Mouse (Mus musculus) heart, embryonic 11.5 days (tissue): ENCODE measurements around the gene Auts2. TPM values are rescaled to one million over a fixed set of nuclear protein-coding genes. Genes with fewer than 3 reads are reported as not detected.
A peak's percentile ranks its signal among the peaks of the same experiment; 100 is the strongest.

Experiments
- ATAC-seq: fragments of 200-750 bp; cut with Nextera tagmentation; replicated peaks from 2 replicates; pipeline ENCODE4 v1.8.0; 2017; ENCODE audit warnings: moderate library complexity; ENCODE audit not compliant: insufficient number of reproducible peaks, low FRiP score, low TSS enrichment
- H3K27ac ChIP-seq: fragments of 300-500 bp; sonication (generic); 2 replicates; pipeline ENCODE4 v1.5.1; 2014; ENCODE audit warnings: mild to moderate bottlenecking, low read depth, low read length
- H3K27me3 ChIP-seq: fragments of 300-500 bp; sonication (generic); 2 replicates; pipeline ENCODE4 v1.6.1; 2014; ENCODE audit warnings: mild to moderate bottlenecking, low read length, mixed read lengths; ENCODE audit not compliant: control insufficient read depth, insufficient read depth
- H3K36me3 ChIP-seq: fragments of 300-500 bp; sonication (generic); 2 replicates; pipeline ENCODE4 v1.6.1; 2014; ENCODE audit warnings: mild to moderate bottlenecking, low read length, moderate library complexity, mixed read lengths; ENCODE audit not compliant: control insufficient read depth, insufficient read depth
- H3K4me1 ChIP-seq: fragments of 300-500 bp; sonication (generic); 2 replicates; pipeline ENCODE4 v1.6.1; 2014; ENCODE audit warnings: low read length; ENCODE audit not compliant: control insufficient read depth, insufficient read depth
- H3K4me2 ChIP-seq: fragments of 300-500 bp; sonication (generic); 2 replicates; pipeline ENCODE4 v1.6.1; 2014; ENCODE audit warnings: mild to moderate bottlenecking, moderate library complexity
- H3K4me3 ChIP-seq: fragments of 300-500 bp; sonication (generic); 2 replicates; pipeline ENCODE4 v1.5.1; 2014; ENCODE audit warnings: low read depth, low read length
- H3K9ac ChIP-seq: fragments of 300-500 bp; sonication (generic); 2 replicates; pipeline ENCODE4 v1.6.1; 2014; ENCODE audit warnings: mild to moderate bottlenecking, low read depth, low read length, moderate library complexity
- H3K9me3 ChIP-seq: fragments of 300-500 bp; sonication (generic); replicated peaks from 2 replicates; pipeline ENCODE4 v1.6.1; 2016; ENCODE audit warnings: low read length; ENCODE audit not compliant: control insufficient read depth
- WGBS: fragments of 180-500 bp; shearing (Covaris S2); extraction: QIAGEN DNeasy Blood & Tissue Kit; methylation state at CpG from one replicate; pipeline ENCODE4 v1.1.7; 2014; ENCODE audit not compliant: insufficient replicate concordance; 5-methylcytosine and 5-hydroxymethylcytosine counted together
- polyA plus RNA-seq: library from polyadenylated mRNA; unstranded; fragments of >200 nt; fragmentation: Nextera tagmentation; extraction: Ambion mirVana; gene quantifications from 2 replicates; pipeline ENCODE4 v1.2.1, GENCODE M21; 2014

Auts2 gene
- polyA plus RNA-seq, 1 experiment from 2014 or later: 19.8 TPM

DNA sequence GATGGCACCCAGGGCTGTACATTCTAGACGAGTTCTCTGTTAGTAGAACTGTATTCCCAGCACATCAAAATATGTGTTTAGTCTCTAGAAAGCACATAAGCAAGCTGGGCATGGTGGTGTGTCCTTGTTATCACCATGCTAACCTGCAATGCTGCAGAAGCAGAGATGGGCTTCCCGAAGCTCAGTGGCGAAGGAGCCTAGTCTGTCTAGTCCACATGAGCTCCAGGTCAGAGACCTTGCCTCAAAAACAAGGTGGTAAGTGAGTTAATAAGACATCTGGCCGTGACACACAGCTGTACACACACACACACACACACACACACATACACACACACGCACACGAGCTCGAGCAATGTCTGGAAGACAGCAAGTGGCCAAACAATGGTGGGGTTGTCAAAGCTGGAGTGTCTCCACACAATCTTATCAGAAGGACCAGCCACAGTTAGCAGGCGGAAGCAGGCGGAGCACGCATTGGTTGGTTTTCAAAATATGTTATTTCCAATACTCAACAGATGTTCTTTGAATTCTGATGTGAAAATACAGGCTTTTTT, 729.1 kb downstream of the Auts2 start:
- H3K9me3 ChIP-seq: no peaks in the 10 kb centered on the region
- no peak overlapping the region for H3K4me3 ChIP-seq
- H3K4me1 ChIP-seq: peaks cover 32% of the 10 kb centered on the region
- peak overlapping the region; percentile 14; the same call in 1 of the 2 replicates for H3K4me2 ChIP-seq
- no peaks in the 10 kb centered on the region for H3K27me3 ChIP-seq
- ATAC-seq: peak; percentile 88
- no peaks in the 10 kb centered on the region for H3K36me3 ChIP-seq
- WGBS: 32% methylated on average over 10 of the region's 10 CpGs
- H3K9ac ChIP-seq: no peak overlapping the region
- 0 out of 2 replicates have a peak overlapping the region, but pooled peaks have one; percentile 35 for H3K27ac ChIP-seq

DNA sequence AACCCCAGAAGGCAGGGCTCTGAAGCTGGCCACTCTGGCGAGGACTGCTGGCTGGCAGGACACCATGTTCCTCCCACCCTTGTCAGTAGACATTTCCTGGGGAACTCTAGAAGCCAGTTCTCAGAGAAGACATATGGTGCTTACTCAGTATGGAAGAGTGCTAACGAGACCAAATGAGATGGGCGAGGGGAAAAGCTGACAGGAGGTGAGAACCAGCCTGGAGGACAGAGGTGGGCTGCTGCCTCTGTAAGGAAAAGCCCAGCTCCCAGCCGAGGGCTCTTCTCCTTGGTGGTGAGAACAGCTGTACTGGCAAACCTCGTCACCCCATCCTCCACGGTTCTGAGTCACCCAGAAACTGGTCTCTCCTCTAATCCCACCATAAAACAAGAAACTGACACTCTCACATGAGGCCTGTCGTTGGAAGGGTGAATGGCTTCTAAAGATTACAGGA, 729.8 kb downstream of the Auts2 start:
- H3K9me3 ChIP-seq: no peaks in the 10 kb centered on the region
- H3K9ac ChIP-seq: no peak overlapping the region
- ATAC-seq: 0 out of 2 replicates have a peak, but pooled peaks have one; percentile 27
- H3K36me3 ChIP-seq: no peaks in the 10 kb centered on the region
- WGBS: 40% methylated on average over 7 of the region's 7 CpGs
- peaks cover 32% of the 10 kb centered on the region for H3K4me1 ChIP-seq
- H3K27me3 ChIP-seq: no peaks in the 10 kb centered on the region
- H3K27ac ChIP-seq: no peak overlapping the region
- H3K4me3 ChIP-seq: no peak overlapping the region
- no peak overlapping the region for H3K4me2 ChIP-seq

DNA sequence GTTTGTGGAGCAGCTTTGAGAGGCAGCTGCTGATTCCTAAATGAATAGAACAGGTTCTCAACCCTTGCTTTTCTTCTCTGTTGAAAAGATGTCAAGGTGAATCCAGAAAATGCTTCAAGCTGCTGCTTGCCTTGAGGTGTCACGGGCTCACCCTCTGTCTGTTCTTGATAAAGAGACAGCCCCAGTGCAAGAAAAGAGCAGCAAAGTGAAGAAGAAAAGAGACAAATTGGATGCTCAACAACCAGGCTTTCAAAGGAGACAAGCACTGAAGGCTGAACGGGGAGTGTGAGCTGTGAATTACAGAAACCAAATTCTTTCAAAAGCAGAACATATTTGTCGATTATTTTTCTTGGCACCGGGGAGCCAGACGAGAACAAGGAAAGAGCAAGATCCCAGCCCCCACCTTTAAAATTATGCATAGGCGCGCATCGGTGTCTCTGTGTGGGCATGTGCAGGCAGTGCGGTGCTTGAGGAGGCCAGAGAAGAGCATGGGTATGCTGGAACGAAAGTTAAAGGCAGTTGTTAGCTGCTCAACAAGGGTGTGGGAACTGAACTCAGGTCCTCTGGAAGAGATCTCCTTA, 730.6 kb downstream of the Auts2 start:
- no peak overlapping the region for H3K27ac ChIP-seq
- WGBS: 78% methylated on average over 10 of the region's 10 CpGs
- H3K4me1 ChIP-seq: peaks cover 32% of the 10 kb centered on the region
- H3K36me3 ChIP-seq: no peaks in the 10 kb centered on the region
- H3K9me3 ChIP-seq: no peaks in the 10 kb centered on the region
- no peak for ATAC-seq
- H3K4me2 ChIP-seq: no peak overlapping the region
- no peaks in the 10 kb centered on the region for H3K27me3 ChIP-seq
- H3K9ac ChIP-seq: no peak overlapping the region
- no peak overlapping the region for H3K4me3 ChIP-seq

DNA sequence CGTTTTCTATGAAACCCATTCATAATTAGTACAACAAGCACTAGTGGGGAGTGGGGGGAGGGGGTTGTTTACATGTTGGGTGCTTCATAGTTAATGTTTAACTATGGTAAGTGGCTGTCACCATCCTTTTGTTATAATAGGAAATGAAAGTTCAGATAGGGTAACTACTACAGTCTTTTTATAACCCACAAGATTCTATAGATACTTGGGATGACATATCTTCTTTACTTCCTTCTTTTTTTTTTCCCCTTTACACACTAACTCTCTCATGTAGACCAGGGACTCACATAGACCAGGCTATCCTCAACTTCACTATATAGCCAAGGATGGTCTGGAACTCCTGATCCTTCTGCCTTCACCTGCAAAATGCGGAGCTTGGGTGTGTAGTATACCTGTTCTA, 736.8 kb downstream of the Auts2 start:
- 79% methylated on average over 2 of the region's 2 CpGs for WGBS
- Histone ChIP-seq H3K9me3 (no peaks in the 10 kb centered on the region), H3K4me1 (peaks cover 21% of the 10 kb centered on the region), H3K27ac (no peak overlapping the region), H3K9ac (no peak overlapping the region), H3K4me2 (no peak overlapping the region), H3K36me3 (no peaks in the 10 kb centered on the region), H3K27me3 (no peaks in the 10 kb centered on the region), H3K4me3 (no peak overlapping the region)
- ATAC-seq: no peak

DNA sequence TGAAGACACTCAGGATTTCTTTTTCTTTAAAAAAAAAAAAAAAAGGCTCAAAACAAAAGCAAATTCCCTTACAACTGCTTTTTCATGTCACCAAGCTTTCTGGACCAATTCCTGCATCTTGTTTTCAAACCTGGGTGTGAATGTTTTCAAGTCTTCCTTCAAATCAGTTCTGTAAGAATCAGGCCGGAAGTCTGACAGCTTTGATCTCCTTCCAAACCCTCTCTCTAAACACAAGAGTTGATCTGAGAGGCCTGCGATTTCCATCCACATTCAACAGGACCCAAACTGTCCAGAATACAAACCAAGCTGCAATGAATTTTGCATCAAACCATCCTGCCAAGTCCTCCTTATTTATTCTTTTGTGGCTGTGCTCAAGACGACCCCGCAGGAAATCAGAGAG, 737.9 kb downstream of the Auts2 start:
- Histone ChIP-seq H3K4me3 (no peak overlapping the region), H3K27ac (no peak overlapping the region), H3K9ac (no peak overlapping the region), H3K4me1 (peaks cover 18% of the 10 kb centered on the region), H3K9me3 (no peaks in the 10 kb centered on the region), H3K4me2 (no peak overlapping the region), H3K27me3 (no peaks in the 10 kb centered on the region), H3K36me3 (no peaks in the 10 kb centered on the region)
- 76% methylated on average over 4 of the region's 4 CpGs for WGBS
- no peak for ATAC-seq

DNA sequence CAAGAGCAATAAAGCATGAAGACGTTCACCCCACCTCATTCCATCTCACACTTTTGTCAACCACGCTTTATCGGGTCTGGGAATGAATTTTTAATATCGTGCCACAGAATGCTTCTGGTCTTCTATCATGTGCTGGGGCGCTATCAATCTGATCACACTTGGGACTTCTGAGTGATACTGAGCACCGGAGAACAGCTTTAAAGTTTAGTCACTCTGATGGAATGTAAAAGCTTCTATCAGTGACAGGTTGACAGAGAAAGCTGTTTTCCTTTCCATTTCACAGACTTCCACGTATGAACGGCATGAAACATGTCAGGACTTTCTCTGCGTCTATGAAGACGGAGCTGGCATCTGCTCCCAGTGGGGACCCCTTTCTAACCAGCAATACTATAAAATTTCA, 739.5 kb downstream of the Auts2 start:
- no peak overlapping the region for H3K27ac ChIP-seq
- H3K36me3 ChIP-seq: no peaks in the 10 kb centered on the region
- H3K9ac ChIP-seq: no peak overlapping the region
- ATAC-seq: no peak
- H3K4me1 ChIP-seq: peaks cover 18% of the 10 kb centered on the region
- WGBS: 35% methylated on average over 10 of the region's 10 CpGs
- no peak overlapping the region for H3K4me3 ChIP-seq
- H3K4me2 ChIP-seq: no peak overlapping the region
- H3K27me3 ChIP-seq: no peaks in the 10 kb centered on the region
- no peaks in the 10 kb centered on the region for H3K9me3 ChIP-seq

DNA sequence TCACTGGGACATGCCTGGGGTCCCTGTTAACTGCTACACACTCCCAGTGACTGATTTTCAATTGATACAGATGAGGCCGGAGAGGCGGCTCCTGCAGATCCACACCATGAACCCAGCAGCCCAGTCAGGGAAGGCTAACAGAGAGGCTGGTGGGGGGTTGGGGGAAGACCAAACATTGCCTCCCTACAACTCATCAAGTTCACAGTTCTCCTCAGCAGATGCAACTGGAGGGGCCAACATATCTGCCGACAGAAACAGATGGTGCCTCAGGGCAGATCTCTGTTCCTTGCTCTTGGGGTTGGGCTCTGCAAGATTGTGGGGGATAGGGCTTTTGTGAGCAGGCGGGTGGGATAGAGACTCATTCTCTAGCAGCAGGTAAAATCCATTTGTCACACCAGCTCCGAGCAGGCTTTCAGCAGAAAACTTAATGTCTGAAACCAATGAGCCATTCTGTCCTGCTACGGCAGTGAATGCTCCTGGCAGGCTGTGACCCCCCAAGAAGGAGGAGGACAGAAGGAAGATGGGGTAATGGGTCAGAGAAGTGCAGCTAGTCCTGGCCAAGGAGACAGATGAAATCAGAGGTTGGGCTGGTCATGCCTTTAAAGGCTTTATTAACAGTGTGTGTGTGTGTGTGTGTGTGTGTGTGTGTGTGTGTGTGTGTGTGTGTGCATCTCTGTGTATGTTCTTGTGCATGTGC, 740.7 kb downstream of the Auts2 start:
- Histone ChIP-seq H3K4me3 (no peak overlapping the region), H3K36me3 (no peaks in the 10 kb centered on the region), H3K4me1 (peaks cover 18% of the 10 kb centered on the region), H3K9ac (no peak overlapping the region), H3K27ac (no peak overlapping the region), H3K27me3 (no peaks in the 10 kb centered on the region), H3K4me2 (no peak overlapping the region), H3K9me3 (no peaks in the 10 kb centered on the region)
- WGBS: 36% methylated on average over 6 of the region's 6 CpGs
- no peak for ATAC-seq

DNA sequence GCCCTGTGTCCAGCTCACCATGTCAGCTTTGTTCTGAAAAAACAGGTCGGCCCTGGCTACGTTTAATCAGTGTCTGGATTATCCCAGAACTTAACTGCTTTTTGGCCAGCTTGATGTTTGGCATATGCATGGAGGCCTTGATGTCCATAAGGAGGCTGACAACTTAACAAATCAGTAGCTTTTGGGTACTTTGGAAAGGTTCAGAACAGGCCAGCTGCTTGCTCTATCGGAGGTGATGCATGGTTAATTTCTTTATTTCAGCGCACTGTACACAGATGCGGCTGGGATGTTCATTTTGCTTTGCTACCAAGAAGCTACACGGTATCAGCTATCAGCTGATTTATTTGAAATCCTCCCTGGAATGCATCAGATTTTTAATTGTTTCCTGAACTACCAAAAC, 741.2 kb downstream of the Auts2 start:
- Histone ChIP-seq H3K27ac (no peak overlapping the region), H3K27me3 (no peaks in the 10 kb centered on the region), H3K9me3 (no peaks in the 10 kb centered on the region), H3K9ac (no peak overlapping the region), H3K36me3 (no peaks in the 10 kb centered on the region), H3K4me1 (peaks cover 18% of the 10 kb centered on the region), H3K4me3 (no peak overlapping the region), H3K4me2 (no peak overlapping the region)
- 70% methylated on average over 6 of the region's 6 CpGs for WGBS
- ATAC-seq: no peak
